Mouse (Mus musculus) embryo, embryonic 11.5 days (tissue): Measurements from ENCODE around the gene Myo18b.

Experiments
- DNase-seq: peaks from one replicate; pipeline ENCODE4 v3.0.0-alpha.2; 2012; ENCODE audit warnings: low read depth, low spot score

Gene Myo18b

DNA sequence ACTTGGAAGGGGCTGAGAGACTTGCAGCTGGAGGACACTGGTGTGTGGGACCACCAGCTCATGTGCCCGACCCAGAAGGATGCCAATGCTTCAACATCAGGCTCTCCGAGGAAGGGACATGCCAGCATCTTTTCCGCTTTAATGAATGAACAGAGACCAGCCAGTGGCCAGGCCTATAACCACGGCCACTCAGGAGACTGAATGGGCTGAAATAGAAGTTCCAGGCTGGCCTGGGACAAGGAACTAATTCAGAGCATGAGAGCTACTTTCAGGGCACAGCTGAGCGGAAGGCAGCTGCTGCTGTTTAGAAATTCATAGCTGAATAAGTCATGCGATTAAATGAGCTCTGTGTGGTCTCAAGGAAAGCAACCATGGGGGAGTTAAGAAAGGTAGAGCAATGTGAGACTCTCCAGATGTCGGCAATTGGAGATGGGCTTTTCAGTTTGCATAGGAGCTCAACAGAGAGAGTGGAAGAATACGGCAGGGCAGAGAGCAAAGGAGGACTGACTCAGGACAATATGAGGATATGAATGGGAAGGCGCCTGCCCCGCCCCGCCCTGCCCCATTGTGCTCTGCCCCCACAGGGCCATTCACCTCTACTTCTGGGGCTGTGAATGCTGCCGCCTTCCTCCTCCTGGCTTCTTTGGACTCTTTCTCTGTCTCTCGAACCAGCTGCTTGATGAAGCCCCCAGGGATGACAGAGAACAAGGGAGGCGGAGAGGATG lies 18.6 kb downstream of the Myo18b start:
- no peak for DNase-seq

DNA sequence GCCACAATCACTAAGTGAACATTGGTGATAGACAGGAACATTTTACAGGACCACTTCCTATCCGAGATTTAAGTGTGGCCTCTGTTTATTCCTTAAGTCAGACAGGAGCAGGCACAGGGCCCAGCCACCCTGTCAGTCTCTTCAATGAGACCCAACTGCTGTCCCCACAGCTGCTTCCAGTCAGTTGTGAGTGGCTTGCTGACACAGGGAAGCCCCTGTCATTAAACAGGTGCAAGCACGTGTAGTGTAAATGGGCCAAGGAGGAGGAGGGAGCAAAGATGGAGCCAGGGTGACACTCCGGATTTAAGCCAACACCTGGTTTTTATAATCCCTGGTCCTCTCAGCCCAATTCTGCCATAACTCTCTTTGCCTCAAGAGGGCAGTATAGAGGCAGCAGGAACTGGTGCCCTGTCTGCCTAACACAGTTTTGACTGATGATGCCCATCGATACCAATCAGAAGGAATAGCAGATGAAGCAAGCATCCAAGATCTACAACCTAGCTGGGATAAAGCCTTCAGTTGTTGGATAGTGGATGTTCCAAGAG lies 19.2 kb downstream of the Myo18b start:
- peak; percentile 36 for DNase-seq

- no peak for DNase-seq
Observed at GRCm38 (mm10) chr5:112872999-112873398, 23.2 kb downstream of the Myo18b start.

- DNase-seq, result peak; percentile 51
Observed at GRCm38 (mm10) chr5:112870729-112871128, 25.4 kb downstream of the Myo18b start.

DNA sequence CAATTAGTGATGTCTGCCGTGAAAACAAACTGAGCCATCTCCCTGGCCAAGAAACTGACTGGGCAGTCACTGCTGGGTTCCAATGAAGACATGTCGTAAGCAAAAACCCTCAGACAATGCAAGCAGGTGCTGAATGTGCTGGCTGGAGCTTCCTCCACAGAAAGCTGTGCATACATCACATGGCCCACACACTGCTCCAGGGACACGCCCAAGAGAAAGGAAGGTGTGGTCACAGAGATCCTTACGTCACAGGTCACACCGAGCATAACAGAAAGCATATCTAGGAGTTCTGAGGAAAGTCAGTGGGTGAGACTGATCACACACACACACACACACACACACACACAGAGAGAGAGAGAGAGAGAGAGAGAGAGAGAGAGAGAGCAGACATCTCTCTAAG lies 27.5 kb downstream of the Myo18b start:
- DNase-seq, result no peak

DNA sequence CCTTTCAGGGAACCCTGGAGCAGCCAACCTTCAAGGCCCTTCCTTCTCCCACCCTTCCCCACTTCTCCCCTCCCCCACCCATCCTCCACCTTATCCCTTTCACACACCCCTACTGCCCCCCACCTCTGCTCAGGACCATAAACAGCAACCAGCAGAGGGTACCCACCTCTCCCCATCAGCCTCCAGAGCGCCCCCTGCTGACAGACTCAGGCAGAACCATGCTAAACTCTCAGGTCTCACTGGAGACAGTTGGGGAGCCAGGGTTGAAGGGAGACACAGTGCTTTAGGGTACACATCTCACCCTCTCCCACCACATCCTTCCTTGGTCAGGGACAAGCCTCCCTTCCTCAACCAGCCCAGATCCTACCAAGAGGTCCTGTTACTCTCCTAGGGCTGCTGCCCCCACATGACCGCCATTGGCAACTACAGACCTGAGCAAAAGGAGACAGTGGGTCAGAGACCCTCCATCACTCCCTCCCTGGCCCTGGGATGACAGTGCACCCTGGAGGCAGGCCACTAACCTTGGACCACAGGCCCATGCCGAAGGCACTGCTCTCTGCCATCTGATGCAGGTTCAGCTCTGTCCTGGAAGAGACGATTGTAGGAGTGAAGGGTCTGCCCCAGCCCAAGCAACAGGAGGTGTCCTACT lies 31.3 kb downstream of the Myo18b start:
- DNase-seq, result no peak

- DNase-seq, result no peak
Observed at GRCm38 (mm10) chr5:112859379-112860035, 36.7 kb downstream of the Myo18b start.

- DNase-seq, result peak; percentile 38
Observed at GRCm38 (mm10) chr5:112853179-112853578, 43.0 kb downstream of the Myo18b start.

- peak; percentile 23 for DNase-seq
Observed at GRCm38 (mm10) chr5:112851389-112851788, 44.8 kb downstream of the Myo18b start.

DNA sequence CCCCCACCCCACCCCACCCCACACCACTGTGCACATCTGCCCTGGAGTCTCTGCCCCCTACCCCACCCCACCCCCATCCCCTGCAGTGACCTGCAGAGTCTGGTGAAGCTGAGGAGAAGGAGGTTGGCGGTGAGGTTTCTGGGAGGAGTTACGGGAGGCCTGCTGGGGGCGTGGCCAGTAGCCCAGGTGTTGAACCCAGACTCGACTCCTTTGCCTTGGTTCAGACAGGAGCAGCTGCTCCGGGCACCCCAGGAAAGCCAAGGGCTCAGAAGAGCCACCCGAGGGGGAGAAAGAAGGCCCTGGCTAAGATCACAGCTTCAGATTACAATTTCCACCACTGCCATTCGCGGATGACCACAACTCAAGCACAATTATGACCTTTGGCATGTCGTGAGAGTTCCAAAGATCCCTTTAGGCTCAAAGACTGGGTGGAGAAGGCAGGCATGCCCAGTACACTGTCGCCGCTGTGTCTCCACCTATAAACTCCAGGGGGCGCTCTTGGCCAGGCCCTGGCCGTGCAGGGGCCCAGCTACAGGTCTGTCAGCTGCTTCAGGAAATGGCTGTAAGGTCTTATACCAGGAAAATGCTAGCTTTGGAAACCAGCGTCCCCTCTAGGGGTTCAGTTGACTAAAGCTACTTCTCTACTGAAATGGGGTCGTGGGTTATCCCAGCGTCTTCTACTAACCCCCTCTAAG lies 47.4 kb downstream of the Myo18b start:
- peak; percentile 48 for DNase-seq

- DNase-seq, result no peak
Observed at GRCm38 (mm10) chr5:112847985-112848542, 48.1 kb downstream of the Myo18b start.

DNA sequence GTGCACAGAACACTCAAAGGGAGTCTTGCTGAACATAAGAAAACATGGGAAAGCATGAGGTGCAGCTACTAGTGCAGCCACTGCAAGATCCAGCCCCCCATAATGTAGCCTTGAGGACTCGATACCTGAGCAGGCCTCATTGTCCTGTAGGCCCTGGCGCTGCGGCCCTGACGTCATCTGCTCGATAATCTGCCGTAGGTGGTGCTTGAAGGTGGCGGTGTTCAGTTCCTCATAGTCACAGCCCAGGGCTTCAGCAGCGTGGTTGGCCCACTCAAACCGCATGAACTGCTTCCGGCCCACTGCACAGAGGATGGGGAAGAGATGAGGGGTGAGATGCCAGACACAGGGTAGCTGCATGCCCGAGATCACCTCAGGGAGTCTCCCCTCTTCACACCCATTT lies 50.0 kb downstream of the Myo18b start:
- DNase-seq, result no peak

DNA sequence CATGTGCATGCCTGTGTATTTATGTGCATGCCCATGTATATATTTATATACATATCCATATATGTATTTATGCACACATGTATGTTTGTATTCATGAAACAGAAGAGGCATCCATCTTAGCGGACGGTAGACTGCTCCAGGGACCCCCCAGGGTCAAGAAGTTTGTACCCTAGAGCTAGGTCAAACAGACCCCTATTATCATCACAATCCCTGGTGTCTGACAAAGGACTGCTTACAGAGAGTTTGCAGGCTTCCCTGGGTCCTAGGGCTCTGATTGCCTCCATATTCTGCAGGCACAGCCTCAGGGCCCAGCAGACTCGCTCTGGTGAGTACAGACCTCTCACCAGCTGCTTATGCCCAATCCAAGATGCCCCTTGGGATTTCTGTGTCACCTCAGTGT lies 51.7 kb downstream of the Myo18b start:
- DNase-seq, result no peak

- DNase-seq, result no peak
Observed at GRCm38 (mm10) chr5:112843676-112844257, 52.4 kb downstream of the Myo18b start.

DNA sequence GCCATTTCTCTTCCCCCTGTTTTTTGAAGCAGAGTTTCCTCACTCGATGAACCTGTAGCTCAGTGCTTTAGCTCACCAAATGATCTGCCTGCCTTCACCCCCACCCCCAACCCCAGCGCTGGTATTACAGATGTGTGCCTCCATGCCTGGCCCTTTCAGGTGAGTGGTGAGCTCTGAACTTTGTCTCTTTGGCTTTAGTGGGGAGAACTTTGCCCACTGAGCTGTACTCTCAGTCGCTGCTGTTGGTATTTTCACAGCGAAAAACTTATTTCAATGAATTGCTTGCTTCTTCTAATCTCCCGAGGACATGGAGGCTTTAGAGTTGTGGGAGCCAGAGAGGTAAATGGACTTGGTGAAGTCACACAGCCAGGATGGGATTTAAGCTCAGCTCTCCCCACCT lies 53.5 kb downstream of the Myo18b start:
- DNase-seq, result no peak

GRCm38 (mm10) chr5:112841850-112842249 lies 54.3 kb downstream of the Myo18b start:
- no peak for DNase-seq

DNA sequence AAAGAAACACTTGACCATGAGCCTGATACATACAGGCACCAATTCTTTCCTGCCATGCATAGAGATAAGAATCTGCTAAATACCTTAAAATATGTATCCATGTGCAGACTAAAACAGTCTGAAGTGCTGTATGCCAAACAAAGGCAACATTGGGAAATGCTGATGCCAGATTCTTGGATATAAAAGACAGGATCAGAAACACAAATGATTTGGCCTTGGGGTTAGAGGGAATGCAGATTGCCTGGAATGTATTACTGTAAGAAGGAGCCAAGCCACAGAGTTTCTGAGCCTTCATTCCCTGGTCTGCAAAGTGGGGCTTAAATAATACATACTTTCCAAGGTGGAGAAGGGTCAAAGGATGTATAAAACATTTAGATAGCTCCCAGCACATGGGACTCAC lies 61.3 kb downstream of the Myo18b start:
- DNase-seq, result no peak

DNA sequence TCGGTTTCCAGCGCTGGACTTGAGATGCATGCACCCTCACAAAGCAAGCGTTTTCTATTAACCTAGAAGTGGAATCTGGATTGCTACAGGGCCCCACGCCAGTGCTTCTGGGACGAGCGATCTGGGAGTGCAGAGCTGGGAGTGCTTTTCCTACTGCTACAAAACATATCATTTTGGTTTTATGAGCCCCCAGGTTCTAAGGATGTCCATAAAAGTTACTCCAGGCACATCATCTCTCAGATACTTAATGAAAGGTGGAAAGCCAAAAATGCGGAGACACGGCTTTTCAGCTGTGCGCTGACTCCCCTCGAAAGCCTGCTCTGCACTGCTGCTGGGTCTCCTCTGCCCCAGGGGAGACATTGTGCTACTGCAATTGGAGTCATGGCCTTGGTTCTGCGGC lies 62.3 kb downstream of the Myo18b start:
- no peak for DNase-seq

GRCm38 (mm10) chr5:112825091-112825794 lies 70.9 kb downstream of the Myo18b start:
- no peak for DNase-seq

GRCm38 (mm10) chr5:112824376-112824775 lies 71.8 kb downstream of the Myo18b start:
- peak; percentile 59 for DNase-seq

GRCm38 (mm10) chr5:112822426-112822825 lies 73.7 kb downstream of the Myo18b start:
- DNase-seq, result no peak
